In the genomic region with DNA sequence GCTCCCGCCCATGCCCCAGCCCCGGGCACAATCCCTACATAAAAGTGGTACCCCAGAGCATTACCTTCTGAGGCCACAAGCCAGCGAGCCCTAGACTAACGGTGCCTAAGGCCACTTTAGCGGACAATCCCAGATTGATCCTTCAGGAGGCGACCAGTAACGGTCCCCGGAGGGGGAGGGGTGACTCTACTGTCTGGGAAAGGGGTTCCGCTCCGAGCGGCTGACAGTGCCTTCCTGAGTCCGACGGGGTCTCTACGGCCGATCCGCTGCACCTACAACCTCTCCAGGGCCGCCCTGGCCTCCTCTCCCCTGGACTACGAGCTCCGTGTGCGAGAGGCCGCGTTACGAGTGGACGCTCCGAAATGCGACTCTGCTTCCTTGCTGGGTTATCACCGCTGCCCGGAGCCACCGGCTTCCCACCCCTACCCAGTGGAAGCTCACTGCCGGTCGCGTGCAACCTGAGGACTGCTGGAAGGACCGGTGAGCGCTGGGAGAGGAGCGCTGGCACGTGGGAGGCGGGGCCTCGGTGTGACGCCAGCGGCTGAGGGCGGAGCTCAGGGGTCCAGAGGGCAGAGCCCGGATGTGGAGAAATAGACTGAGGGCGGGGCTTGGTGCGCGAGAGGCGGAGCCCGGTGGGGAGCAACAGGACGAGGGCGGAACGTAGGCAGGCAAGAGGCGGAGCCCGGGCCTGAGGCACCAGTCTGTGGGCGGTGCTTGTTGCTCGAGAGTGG, we compare ENCODE assay signal across 8 mouse cellular contexts. TPM values are rescaled to one million over a fixed set of nuclear protein-coding genes. Genes with fewer than 3 reads are reported as not detected.
DNase-seq lines count a peak whose midpoint lies in the region; ATAC-seq and TF ChIP-seq lines count a peak whose summit lies in the region.

No protein-coding gene starts in this region.

- TF ChIP-seq POLR2A in ES-Bruce4 (IDR thresholded peaks at IDR 0.05; ENCODE audit: insufficient read depth, low read length), result peak; percentile 93

- H3K36me3 ChIP-seq in ES-Bruce4 (ENCODE audit: control insufficient read depth, insufficient read depth, low read length, poor library complexity, severe bottlenecking), result no peaks in the 10 kb centered on the region
- no peaks in the 10 kb centered on the region for H3K36me3 ChIP-seq in forebrain, embryonic 13.5 days (ENCODE audit: poor library complexity, severe bottlenecking)
- H3K36me3 ChIP-seq in liver, postnatal 0 days (replicated peaks; ENCODE audit: insufficient read depth, low read length), result no peaks in the 10 kb centered on the region
- H3K36me3 ChIP-seq in neural tube, embryonic 14.5 days (ENCODE audit: control insufficient read depth, insufficient read depth, low read length), result no peaks in the 10 kb centered on the region

- no peaks in the 10 kb centered on the region for H3K4me1 ChIP-seq in ES-Bruce4 (ENCODE audit: control insufficient read depth, insufficient read depth, low read length)
- H3K4me1 ChIP-seq in forebrain, embryonic 13.5 days, result peaks cover 9% of the 10 kb centered on the region
- H3K4me1 ChIP-seq in liver, postnatal 0 days (ENCODE audit: insufficient read depth), result peaks cover 5% of the 10 kb centered on the region; the same call in 1 of the 2 replicates
- no peaks in the 10 kb centered on the region for H3K4me1 ChIP-seq in neural tube, embryonic 14.5 days (ENCODE audit: control insufficient read depth, insufficient read depth, low read length)

- no peaks in the 10 kb centered on the region for H3K9me3 ChIP-seq in ES-Bruce4 (replicated peaks; ENCODE audit: control insufficient read depth, insufficient read depth, low read length, poor library complexity, severe bottlenecking)
- no peaks in the 10 kb centered on the region for H3K9me3 ChIP-seq in forebrain, embryonic 13.5 days (replicated peaks)
- no peaks in the 10 kb centered on the region for H3K9me3 ChIP-seq in liver, postnatal 0 days (ENCODE audit: low read length)
- no peaks in the 10 kb centered on the region for H3K9me3 ChIP-seq in neural tube, embryonic 14.5 days (ENCODE audit: control insufficient read depth, low read length)

- under 1% methylated on average over 54 of the region's 54 CpGs for WGBS in forebrain, embryonic 13.5 days
- WGBS in large intestine, adult 2 months, result under 1% methylated on average over 54 of the region's 54 CpGs
- WGBS in liver, postnatal 0 days (ENCODE audit: insufficient replicate concordance), result 2% methylated on average over 47 of the region's 54 CpGs
- under 1% methylated on average over 54 of the region's 54 CpGs for WGBS in neural tube, embryonic 14.5 days

- peak overlapping the region; percentile 92 for H3K4me2 ChIP-seq in forebrain, embryonic 13.5 days
- peak overlapping the region; percentile 81 for H3K4me2 ChIP-seq in liver, postnatal 0 days (ENCODE audit: low read depth, low read length)
- peak overlapping the region; percentile 92 for H3K4me2 ChIP-seq in neural tube, embryonic 14.5 days (ENCODE audit: low read depth, low read length)

- intact Hi-C loops in heart, postnatal 10 days (cut with DNase I), result no loop called here

- peak overlapping the region; percentile 66 for H3K9ac ChIP-seq in ES-Bruce4 (ENCODE audit: low read depth, poor library complexity, severe bottlenecking)
- peak overlapping the region; percentile 75 for H3K9ac ChIP-seq in forebrain, embryonic 13.5 days
- peak overlapping the region; percentile 61 for H3K9ac ChIP-seq in liver, postnatal 0 days (replicated peaks)
- peak overlapping the region; percentile 69 for H3K9ac ChIP-seq in neural tube, embryonic 14.5 days (replicated peaks; ENCODE audit: low read depth, low read length)

- no peak overlapping the region for H3K27ac ChIP-seq in ES-Bruce4 (ENCODE audit: insufficient read depth, low read length)
- H3K27ac ChIP-seq in forebrain, embryonic 13.5 days, result no peak overlapping the region
- peak overlapping the region; percentile 53; the same call in 1 of the 2 replicates for H3K27ac ChIP-seq in liver, postnatal 0 days (ENCODE audit: low read depth)
- H3K27ac ChIP-seq in neural tube, embryonic 14.5 days (ENCODE audit: low read depth, low read length), result no peak overlapping the region

- H3K27me3 ChIP-seq in ES-Bruce4 (ENCODE audit: control insufficient read depth, insufficient read depth, low read length, poor library complexity, severe bottlenecking), result no peaks in the 10 kb centered on the region
- H3K27me3 ChIP-seq in forebrain, embryonic 13.5 days, result no peaks in the 10 kb centered on the region
- H3K27me3 ChIP-seq in liver, postnatal 0 days (ENCODE audit: insufficient read depth, low read length), result no peaks in the 10 kb centered on the region
- no peaks in the 10 kb centered on the region for H3K27me3 ChIP-seq in neural tube, embryonic 14.5 days (ENCODE audit: control insufficient read depth, insufficient read depth, low read length)

- TF ChIP-seq CTCF in ES-Bruce4 (IDR thresholded peaks at IDR 0.05; ENCODE audit: low read depth, low read length), result no peak
- no peak for TF ChIP-seq CTCF in liver, postnatal 0 days (IDR thresholded peaks at IDR 0.05; ENCODE audit: low read depth)

- peak; percentile 99 for DNase-seq in heart, postnatal 10 days
- DNase-seq in large intestine, adult 2 months (ENCODE audit: low read depth, low spot score), result peak; percentile 91
- peak; percentile 98 for DNase-seq in liver, postnatal 0 days
- DNase-seq in testis, postnatal 10 days (ENCODE audit: low spot score), result peak; percentile 100

- no peak; the same call in 1 of the 2 replicates for TF ChIP-seq EP300 in ES-Bruce4 (IDR thresholded peaks at IDR 0.05; ENCODE audit: insufficient read depth, low read depth, low read length)
- TF ChIP-seq EP300 in liver, postnatal 0 days (IDR thresholded peaks at IDR 0.05; ENCODE audit: low read depth), result no peak

- peak; percentile 98 for ATAC-seq in cerebellum, adult (ENCODE audit: insufficient number of reproducible peaks, low FRiP score, low TSS enrichment)
- ATAC-seq in forebrain, embryonic 13.5 days, result peak; percentile 99
- peak; percentile 98 for ATAC-seq in liver, postnatal 0 days
- ATAC-seq in neural tube, embryonic 14.5 days (ENCODE audit: low read depth), result peak; percentile 99

- H3K4me3 ChIP-seq in ES-Bruce4 (ENCODE audit: low read depth, low read length), result peak overlapping the region; percentile 91
- peak overlapping the region; percentile 57 for H3K4me3 ChIP-seq in forebrain, embryonic 13.5 days
- peak overlapping the region; percentile 49 for H3K4me3 ChIP-seq in liver, postnatal 0 days (ENCODE audit: low read depth, low read length)
- peak overlapping the region; percentile 59 for H3K4me3 ChIP-seq in neural tube, embryonic 14.5 days (ENCODE audit: low read depth, low read length)

RNA-seq across cellular contexts. Expression of gene Tspan9, which starts 56.9 kb away (rescaled TPM):
- polyA plus RNA-seq in ES-Bruce4 (2011; ENCODE audit: insufficient read depth, insufficient read length, low read depth, missing spikeins), result 90.5 and 99.3 TPM in 2 replicates
- 20.6 and 30.4 TPM in 2 replicates for polyA plus RNA-seq in forebrain, embryonic 13.5 days (2015; fragmentation: Nextera tagmentation; extraction: Ambion mirVana)
- total RNA-seq in heart, postnatal 10 days (2021), result 100 to 1,000 TPM; 184 to 197 TPM
- polyA plus RNA-seq in large intestine, adult 2 months (2012; rRNA removed), result 28.9 and 34.7 TPM in 2 replicates
- polyA plus RNA-seq in liver, postnatal 0 days (2015; fragmentation: Nextera tagmentation; extraction: Ambion mirVana), result 17.7 and 19.6 TPM in 2 replicates
- polyA plus RNA-seq in neural tube, embryonic 14.5 days (2014; fragmentation: Nextera tagmentation; extraction: Ambion mirVana), result 32.1 and 42.6 TPM in 2 replicates
